Mouse (Mus musculus) testis, adult 2 months (tissue): ENCODE measurements at regions not wholly inside any gene's neighbourhood (a gene's known extent, or its start where the extent isn't known, plus 50 kb on each side); places are given as distances from the start of the nearest gene placed in this dataset.

Experiments used
- CTCF ChIP-seq: fragments of 200-500 bp; IDR thresholded peaks from 2 replicates; pipeline ENCODE4 v1.5.1; 2012; ENCODE audit warnings: low read depth, mild to moderate bottlenecking, inconsistent platforms, low read length, moderate library complexity; ENCODE audit not compliant: control insufficient read depth, insufficient read depth, insufficient replicate concordance
- POLR2A ChIP-seq: fragments of 200-500 bp; IDR thresholded peaks from 2 replicates; pipeline ENCODE4 v1.6.1; 2012; ENCODE audit warnings: low read depth, mild to moderate bottlenecking, inconsistent platforms, low read length, moderate library complexity; ENCODE audit not compliant: control insufficient read depth

GRCm38 (mm10) chr4:8291528-8292492 lies 53.0 kb upstream of the Car8 start:
- TF ChIP-seq POLR2A (no peak), CTCF (no peak)
